Mouse (Mus musculus) forebrain, postnatal 0 days (tissue): ENCODE results near the gene Ptprt. TPM values are rescaled to one million over a fixed set of nuclear protein-coding genes. Genes with fewer than 3 reads are reported as not detected.
A peak's percentile ranks its signal among the peaks of the same experiment; 100 is the strongest.

ENCODE experiments used
- ATAC-seq: fragments of 200-750 bp; cut with Nextera tagmentation; 2 replicates; pipeline ENCODE4 v1.8.0; 2017; ENCODE audit warnings: mild to moderate bottlenecking, moderate library complexity
- DNase-seq: peaks from one replicate; pipeline ENCODE4 v3.0.0-alpha.2; 2015
- H3K27ac ChIP-seq: fragments of 300-500 bp; sonication (generic); 2 replicates; pipeline ENCODE4 v1.5.1; 2014; ENCODE audit warnings: low read depth, mild to moderate bottlenecking, antibody characterized with exemption, low read length, moderate library complexity, mixed read lengths
- H3K27me3 ChIP-seq: fragments of 300-500 bp; sonication (generic); 2 replicates; pipeline ENCODE4 v1.6.1; 2014; ENCODE audit warnings: mild to moderate bottlenecking, low read length, mixed read lengths; ENCODE audit not compliant: insufficient read depth
- H3K36me3 ChIP-seq: fragments of 300-500 bp; sonication (generic); 2 replicates; pipeline ENCODE4 v1.6.1; 2014; ENCODE audit warnings: mild to moderate bottlenecking, moderate library complexity; ENCODE audit not compliant: insufficient read depth
- H3K4me1 ChIP-seq: fragments of 300-500 bp; sonication (generic); 2 replicates; pipeline ENCODE4 v1.6.1; 2014; ENCODE audit warnings: antibody characterized with exemption; ENCODE audit not compliant: insufficient read depth
- H3K4me2 ChIP-seq: fragments of 300-500 bp; sonication (generic); 2 replicates; pipeline ENCODE4 v1.6.1; 2014; ENCODE audit warnings: low read depth, mild to moderate bottlenecking, moderate library complexity
- H3K4me3 ChIP-seq: fragments of 300-500 bp; sonication (generic); 2 replicates; pipeline ENCODE4 v1.5.1; 2014; ENCODE audit warnings: low read depth, low read length, mixed read lengths
- H3K9ac ChIP-seq: fragments of 300-500 bp; sonication (generic); 2 replicates; pipeline ENCODE4 v1.6.1; 2014; ENCODE audit warnings: mild to moderate bottlenecking
- H3K9me3 ChIP-seq: fragments of 300-500 bp; sonication (generic); 2 replicates; pipeline ENCODE4 v1.6.1; 2016; ENCODE audit warnings: low read length
- CTCF ChIP-seq: sonication (generic); IDR thresholded peaks from 2 replicates; pipeline ENCODE4 v1.5.1; 2016; ENCODE audit warnings: antibody characterized with exemption, control low read depth, low read depth
- WGBS: fragments of 180-500 bp; shearing (Covaris S2); extraction: QIAGEN DNeasy Blood & Tissue Kit; methylation state at CpG from one replicate; pipeline ENCODE4 v1.1.7; 2014; 5-methylcytosine and 5-hydroxymethylcytosine counted together
- polyA plus RNA-seq: library from polyadenylated mRNA; unstranded; fragments of >200 nt; fragmentation: Nextera tagmentation; extraction: Ambion mirVana; gene quantifications from 2 replicates; pipeline ENCODE4 v1.2.1, GENCODE M21; 2015
- total RNA-seq: library from RNA; depleted of rRNA; stranded (reverse); fragments of >200 nt; gene quantifications from 2 replicates; pipeline ENCODE4 v1.2.3, GENCODE M21; 2014

Ptprt gene
- total and polyA plus RNA-seq, 2 experiments from 2014 or later, result 12.0 to 58.4 TPM

DNA sequence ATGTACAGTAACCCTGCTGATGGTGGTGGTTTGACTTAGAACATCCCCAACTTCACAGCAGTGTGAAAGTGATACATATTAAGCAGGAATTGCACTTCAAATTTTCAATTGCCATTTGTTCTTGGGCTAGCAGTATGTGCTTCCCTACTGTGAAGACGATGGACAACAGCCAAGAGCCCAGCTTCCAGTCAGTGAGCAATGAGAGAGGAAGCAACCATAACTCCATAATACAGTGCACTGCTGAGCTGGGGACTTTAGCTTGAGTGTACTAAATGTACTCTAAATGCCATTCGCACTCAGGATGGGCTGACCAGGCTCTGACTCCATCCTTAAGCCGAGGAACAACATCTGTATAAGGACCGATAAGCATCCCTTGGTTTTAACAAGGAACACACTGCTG lies 412.7 kb downstream of the Ptprt start:
- no peaks in the 10 kb centered on the region for H3K27me3 ChIP-seq
- WGBS, result 79% methylated on average over 4 of the region's 4 CpGs
- ATAC-seq, result no peak
- H3K4me1 ChIP-seq, result no peaks in the 10 kb centered on the region
- no peaks in the 10 kb centered on the region for H3K36me3 ChIP-seq
- H3K9ac ChIP-seq, result no peak overlapping the region
- no peak overlapping the region for H3K4me3 ChIP-seq
- no peak overlapping the region for H3K27ac ChIP-seq
- DNase-seq, result no peak
- H3K4me2 ChIP-seq, result no peak overlapping the region
- no peaks in the 10 kb centered on the region for H3K9me3 ChIP-seq
- no peak for TF ChIP-seq CTCF

DNA sequence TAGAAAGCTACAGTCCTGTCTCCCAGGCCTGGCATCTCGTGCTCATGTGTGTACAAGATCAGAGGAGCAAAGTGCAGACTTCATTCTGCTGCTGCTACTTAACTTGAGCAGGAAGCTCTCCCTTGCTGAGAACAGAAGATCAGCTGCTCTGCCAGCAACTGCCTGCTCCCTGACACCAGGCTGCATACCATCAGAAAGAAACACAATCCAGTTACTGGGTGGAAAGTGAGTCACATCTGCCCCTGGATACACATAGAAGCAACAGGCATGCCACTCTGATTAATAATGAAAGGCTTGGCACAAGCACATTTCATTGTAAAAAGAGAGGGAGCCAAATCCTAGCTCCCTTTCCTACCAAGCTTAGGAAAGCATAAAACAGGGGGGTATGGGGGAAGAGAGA lies 438.5 kb downstream of the Ptprt start:
- 44% methylated on average over 1 of the region's 1 CpGs for WGBS
- peak; percentile 24 for DNase-seq
- Histone ChIP-seq H3K9me3 (no peaks in the 10 kb centered on the region), H3K4me1 (no peaks in the 10 kb centered on the region), H3K27ac (no peak overlapping the region), H3K36me3 (no peaks in the 10 kb centered on the region), H3K27me3 (no peaks in the 10 kb centered on the region), H3K9ac (no peak overlapping the region), H3K4me2 (no peak overlapping the region), H3K4me3 (no peak overlapping the region)
- TF ChIP-seq CTCF, result no peak
- ATAC-seq, result 0 out of 2 replicates have a peak, but pooled peaks have one; percentile 5

DNA sequence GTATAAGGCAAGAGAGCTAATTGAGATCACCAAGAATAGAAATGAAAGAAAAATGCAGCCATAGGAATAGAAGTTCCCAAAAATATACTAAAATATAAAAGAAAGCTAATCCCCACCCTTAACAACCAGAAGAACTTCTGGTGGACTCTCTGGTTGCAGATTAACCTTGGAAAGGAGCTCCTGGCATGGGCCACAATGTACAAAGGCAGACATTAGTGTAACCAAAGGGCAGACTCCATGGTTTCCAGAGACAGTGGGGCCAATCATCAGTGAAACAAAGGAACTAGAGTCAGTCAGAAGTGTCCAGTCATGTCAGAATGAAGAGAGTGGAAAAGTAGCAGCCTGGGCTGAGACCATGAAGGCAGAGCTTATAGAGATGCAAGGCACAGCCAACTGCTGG lies 440.4 kb downstream of the Ptprt start:
- H3K9me3 ChIP-seq, result no peaks in the 10 kb centered on the region
- no peak overlapping the region for H3K4me3 ChIP-seq
- no peaks in the 10 kb centered on the region for H3K4me1 ChIP-seq
- ATAC-seq (no peak), DNase-seq (no peak)
- no peak for TF ChIP-seq CTCF
- no peak overlapping the region for H3K27ac ChIP-seq
- H3K27me3 ChIP-seq, result no peaks in the 10 kb centered on the region
- H3K4me2 ChIP-seq, result no peak overlapping the region
- no peak overlapping the region for H3K9ac ChIP-seq
- H3K36me3 ChIP-seq, result no peaks in the 10 kb centered on the region

DNA sequence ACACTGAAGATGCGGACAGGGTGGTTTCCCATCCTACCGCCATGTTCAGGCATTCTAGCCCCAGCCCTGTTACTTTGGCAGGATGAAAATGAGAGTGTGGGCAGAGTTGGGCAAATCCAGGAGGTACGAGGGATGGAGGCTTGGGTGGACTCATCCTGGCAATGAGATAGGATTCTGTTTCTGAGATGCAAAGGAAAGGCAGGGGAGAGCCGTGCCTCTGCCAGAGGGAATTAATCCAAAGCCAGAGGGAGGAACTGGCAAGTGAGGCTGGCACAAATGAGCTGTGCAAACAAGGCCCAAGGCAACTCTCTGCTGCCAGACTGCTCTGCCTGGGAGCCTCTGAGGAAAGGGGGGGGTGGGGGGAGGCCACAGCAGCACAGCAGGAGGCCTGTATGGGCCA lies 441.4 kb downstream of the Ptprt start:
- no peak for TF ChIP-seq CTCF
- DNase-seq (peak; percentile 70), ATAC-seq (peak; percentile 63)
- Histone ChIP-seq H3K27me3 (no peaks in the 10 kb centered on the region), H3K27ac (no peak overlapping the region), H3K4me3 (no peak overlapping the region), H3K36me3 (no peaks in the 10 kb centered on the region), H3K9ac (no peak overlapping the region), H3K4me2 (no peak overlapping the region), H3K9me3 (no peaks in the 10 kb centered on the region), H3K4me1 (no peaks in the 10 kb centered on the region)
- 63% methylated on average over 4 of the region's 4 CpGs for WGBS

DNA sequence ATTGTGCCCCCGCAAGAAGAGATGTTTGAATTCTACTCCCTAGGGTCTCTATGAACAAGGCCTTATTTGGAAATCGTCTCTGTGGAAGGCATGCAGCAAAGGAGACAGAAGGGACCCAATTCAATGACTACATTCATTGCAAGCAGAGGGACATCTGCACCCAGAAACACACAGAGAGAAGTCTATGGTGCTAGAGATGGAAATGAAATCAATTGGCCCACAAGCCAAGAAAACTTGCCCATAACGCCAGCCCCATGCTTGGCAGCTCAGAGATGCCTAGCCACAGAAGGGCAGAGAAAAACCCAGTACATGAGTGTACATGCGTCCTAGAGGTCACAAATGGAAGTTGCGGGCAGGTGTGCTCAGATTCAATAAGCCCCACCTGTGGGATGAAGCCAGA lies 443.1 kb downstream of the Ptprt start:
- Histone ChIP-seq H3K36me3 (no peaks in the 10 kb centered on the region), H3K27me3 (no peaks in the 10 kb centered on the region)
- 62% methylated on average over 5 of the region's 5 CpGs for WGBS

DNA sequence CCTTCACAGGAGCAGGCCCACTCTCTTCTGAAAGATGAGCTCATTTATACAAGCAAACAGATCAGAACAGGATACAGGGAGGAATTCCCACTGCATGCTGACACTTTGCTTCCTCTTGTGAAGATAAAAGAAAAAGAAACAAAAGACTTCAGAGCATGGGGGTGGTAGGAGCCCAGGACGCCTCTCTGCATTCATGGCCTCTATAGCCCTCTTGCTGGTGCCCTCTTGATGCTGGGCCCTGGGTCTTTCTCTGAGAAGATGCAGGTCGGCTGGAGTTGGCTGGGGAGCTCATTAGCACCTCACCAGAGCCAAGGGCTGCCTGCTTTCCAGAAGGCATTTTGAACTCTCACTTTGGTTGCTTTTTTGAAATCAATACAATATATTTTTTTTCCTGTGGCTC lies 448.6 kb downstream of the Ptprt start:
- Histone ChIP-seq H3K9me3 (no peaks in the 10 kb centered on the region), H3K4me1 (no peaks in the 10 kb centered on the region), H3K36me3 (no peaks in the 10 kb centered on the region), H3K9ac (no peak overlapping the region), H3K4me2 (no peak overlapping the region), H3K27me3 (no peaks in the 10 kb centered on the region), H3K27ac (no peak overlapping the region), H3K4me3 (no peak overlapping the region)
- TF ChIP-seq CTCF, result no peak
- 15% methylated on average over 2 of the region's 2 CpGs for WGBS
- DNase-seq (no peak), ATAC-seq (no peak)

More for the DNA sequence above, 443.1 kb downstream of the Ptprt start:
- no peak overlapping the region for H3K27ac ChIP-seq
- no peak overlapping the region for H3K9ac ChIP-seq
- no peak overlapping the region for H3K4me2 ChIP-seq
- no peak for TF ChIP-seq CTCF
- peak; percentile 31 for DNase-seq
- H3K4me3 ChIP-seq, result no peak overlapping the region
- H3K4me1 ChIP-seq, result no peaks in the 10 kb centered on the region
- H3K9me3 ChIP-seq, result no peaks in the 10 kb centered on the region
- no peak; the same call in 1 of the 2 replicates for ATAC-seq

DNA sequence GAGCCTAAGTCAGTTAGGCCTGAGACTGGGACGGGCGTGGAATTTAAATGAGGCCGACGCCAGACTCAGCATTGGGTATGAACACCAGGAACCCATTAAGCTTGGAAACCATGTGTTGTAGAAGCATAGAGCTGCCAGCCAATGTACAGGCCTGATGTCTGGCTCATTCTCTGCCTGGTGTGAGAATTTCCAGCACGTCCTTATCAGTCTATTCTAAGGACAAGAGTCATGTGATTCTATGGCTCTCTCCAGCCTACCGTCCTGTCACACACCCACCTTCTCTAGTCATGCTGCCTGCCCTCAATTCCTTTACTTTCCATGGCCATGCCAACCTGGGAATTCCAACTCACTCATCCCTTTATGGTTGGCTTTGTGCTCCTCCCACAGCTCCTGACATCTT lies 450.4 kb downstream of the Ptprt start:
- H3K36me3 ChIP-seq, result no peaks in the 10 kb centered on the region
- H3K4me2 ChIP-seq, result no peak overlapping the region
- no peak overlapping the region for H3K27ac ChIP-seq
- H3K9ac ChIP-seq, result no peak overlapping the region
- no peak for TF ChIP-seq CTCF
- H3K9me3 ChIP-seq, result no peaks in the 10 kb centered on the region
- H3K4me1 ChIP-seq, result no peaks in the 10 kb centered on the region
- DNase-seq (no peak), ATAC-seq (no peak)
- no peaks in the 10 kb centered on the region for H3K27me3 ChIP-seq
- H3K4me3 ChIP-seq, result no peak overlapping the region
- 82% methylated on average over 6 of the region's 6 CpGs for WGBS

DNA sequence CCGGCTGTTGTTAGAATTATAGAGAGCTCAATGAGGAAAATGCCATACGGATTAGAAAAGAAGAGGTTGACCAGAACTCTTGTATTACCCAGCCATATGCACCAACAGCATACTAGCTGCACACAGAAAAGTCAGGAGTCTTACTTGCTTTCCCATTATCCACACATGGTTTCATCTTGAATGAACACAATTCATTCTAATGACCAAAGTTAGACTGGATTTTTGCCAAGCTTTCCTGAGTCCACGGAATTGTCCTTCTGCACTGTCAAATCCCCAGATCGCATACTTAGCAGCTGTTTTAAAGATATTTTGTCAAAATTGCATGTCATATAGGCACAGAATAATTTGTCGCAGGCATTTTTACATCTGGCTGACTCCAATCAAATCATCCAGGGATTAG lies 463.6 kb downstream of the Ptprt start:
- Histone ChIP-seq H3K9me3 (no peaks in the 10 kb centered on the region), H3K27me3 (no peaks in the 10 kb centered on the region), H3K9ac (no peak overlapping the region), H3K4me3 (no peak overlapping the region), H3K4me1 (no peaks in the 10 kb centered on the region), H3K4me2 (no peak overlapping the region), H3K27ac (no peak overlapping the region), H3K36me3 (no peaks in the 10 kb centered on the region)
- WGBS, result 65% methylated on average over 5 of the region's 5 CpGs
- DNase-seq, result no peak
- TF ChIP-seq CTCF, result no peak
- ATAC-seq, result no peak
